Mouse (Mus musculus) intestine, postnatal 0 days (tissue): ENCODE measurements around the gene Hsph1. TPM values are rescaled to one million over a fixed set of nuclear protein-coding genes. Genes with fewer than 3 reads are reported as not detected.

ENCODE experiments used
- ATAC-seq: fragments of 200-750 bp; cut with Nextera tagmentation; 2 replicates; pipeline ENCODE4 v1.8.0; 2017; ENCODE audit warnings: mild to moderate bottlenecking, moderate TSS enrichment, moderate library complexity
- H3K27ac ChIP-seq: fragments of 300-500 bp; sonication (generic); 2 replicates; pipeline ENCODE4 v1.5.1; 2014; ENCODE audit warnings: mild to moderate bottlenecking, low read depth, low read length, moderate library complexity
- H3K27me3 ChIP-seq: fragments of 300-500 bp; sonication (generic); replicated peaks from 2 replicates; pipeline ENCODE4 v1.6.1; 2014; ENCODE audit warnings: low read length, mixed read lengths; ENCODE audit not compliant: control insufficient read depth, insufficient read depth
- H3K36me3 ChIP-seq: fragments of 300-500 bp; sonication (generic); 2 replicates; pipeline ENCODE4 v1.6.1; 2014; ENCODE audit warnings: mild to moderate bottlenecking, moderate library complexity; ENCODE audit not compliant: control insufficient read depth, insufficient read depth
- H3K4me1 ChIP-seq: fragments of 300-500 bp; sonication (generic); replicated peaks from 2 replicates; pipeline ENCODE4 v1.6.1; 2014; ENCODE audit warnings: antibody characterized with exemption, low read length, mixed read lengths; ENCODE audit not compliant: control insufficient read depth, insufficient read depth
- H3K4me2 ChIP-seq: fragments of 300-500 bp; sonication (generic); replicated peaks from 2 replicates; pipeline ENCODE4 v1.6.1; 2014; ENCODE audit warnings: low read depth, mild to moderate bottlenecking, moderate library complexity
- H3K4me3 ChIP-seq: fragments of 300-500 bp; sonication (generic); 2 replicates; pipeline ENCODE4 v1.5.1; 2014; ENCODE audit warnings: low read depth, low read length
- H3K9ac ChIP-seq: fragments of 300-500 bp; sonication (generic); 2 replicates; pipeline ENCODE4 v1.6.1; 2014; ENCODE audit warnings: mild to moderate bottlenecking, low read depth, low read length
- H3K9me3 ChIP-seq: fragments of 300-500 bp; sonication (generic); 2 replicates; pipeline ENCODE4 v1.6.1; 2016; ENCODE audit warnings: mixed run types; ENCODE audit not compliant: control insufficient read depth
- CTCF ChIP-seq: sonication (generic); IDR thresholded peaks from 2 replicates; pipeline ENCODE4 v1.5.1; 2016; ENCODE audit warnings: low read depth, mild to moderate bottlenecking, control low read depth, antibody characterized with exemption, moderate library complexity
- WGBS: fragments of 180-500 bp; shearing (Covaris S2); extraction: QIAGEN DNeasy Blood & Tissue Kit; methylation state at CpG from one replicate; pipeline ENCODE4 v1.1.7; 2014; 5-methylcytosine and 5-hydroxymethylcytosine counted together
- polyA plus RNA-seq: library from polyadenylated mRNA; unstranded; fragments of >200 nt; fragmentation: Nextera tagmentation; extraction: Ambion mirVana; gene quantifications from 2 replicates; pipeline ENCODE4 v1.2.1, GENCODE M21; 2015

Hsph1 gene
- polyA plus RNA-seq, 1 experiment from 2014 or later = 9.0 TPM

GRCm38 (mm10) chr5:149616138-149616537, 20.0 kb downstream of the Hsph1 start:
- H3K9ac ChIP-seq = no peak overlapping the region
- TF ChIP-seq CTCF = no peak
- no peak overlapping the region for H3K27ac ChIP-seq
- no peaks in the 10 kb centered on the region for H3K27me3 ChIP-seq
- no peaks in the 10 kb centered on the region for H3K4me1 ChIP-seq
- peaks cover 53% of the 10 kb centered on the region for H3K36me3 ChIP-seq
- no peak overlapping the region for H3K4me3 ChIP-seq
- no peaks in the 10 kb centered on the region for H3K9me3 ChIP-seq
- no peak for ATAC-seq
- H3K4me2 ChIP-seq = no peak overlapping the region
- 50% methylated on average over 1 of the region's 1 CpGs for WGBS

- H3K27ac ChIP-seq = no peak overlapping the region
- no peaks in the 10 kb centered on the region for H3K9me3 ChIP-seq
- TF ChIP-seq CTCF = no peak
- peaks cover 23% of the 10 kb centered on the region for H3K36me3 ChIP-seq
- ATAC-seq = no peak
- H3K4me3 ChIP-seq = no peak overlapping the region
- no peak overlapping the region for H3K9ac ChIP-seq
- H3K4me2 ChIP-seq = no peak overlapping the region
- H3K4me1 ChIP-seq = no peaks in the 10 kb centered on the region
- H3K27me3 ChIP-seq = no peaks in the 10 kb centered on the region
- 54% methylated on average over 10 of the region's 10 CpGs for WGBS
Measured at GRCm38 (mm10) chr5:149612740-149613139, 23.4 kb downstream of the Hsph1 start.

GRCm38 (mm10) chr5:149612165-149612518, 24.0 kb downstream of the Hsph1 start:
- no peaks in the 10 kb centered on the region for H3K27me3 ChIP-seq
- no peak overlapping the region for H3K4me2 ChIP-seq
- H3K9me3 ChIP-seq = no peaks in the 10 kb centered on the region
- peaks cover 17% of the 10 kb centered on the region for H3K36me3 ChIP-seq
- no peak overlapping the region for H3K9ac ChIP-seq
- no peak overlapping the region for H3K4me3 ChIP-seq
- no peak for ATAC-seq
- TF ChIP-seq CTCF = no peak
- 84% methylated on average over 3 of the region's 3 CpGs for WGBS
- H3K27ac ChIP-seq = no peak overlapping the region
- H3K4me1 ChIP-seq = no peaks in the 10 kb centered on the region

GRCm38 (mm10) chr5:149611476-149612164, 24.6 kb downstream of the Hsph1 start:
- H3K4me2 ChIP-seq = no peak overlapping the region
- H3K36me3 ChIP-seq = peaks cover 12% of the 10 kb centered on the region
- H3K4me3 ChIP-seq = no peak overlapping the region
- ATAC-seq = no peak
- no peaks in the 10 kb centered on the region for H3K9me3 ChIP-seq
- H3K4me1 ChIP-seq = no peaks in the 10 kb centered on the region
- no peak overlapping the region for H3K27ac ChIP-seq
- WGBS = 56% methylated on average over 16 of the region's 16 CpGs
- H3K9ac ChIP-seq = no peak overlapping the region
- no peak for TF ChIP-seq CTCF
- H3K27me3 ChIP-seq = no peaks in the 10 kb centered on the region

- WGBS = 80% methylated on average over 8 of the region's 8 CpGs
- no peak overlapping the region for H3K9ac ChIP-seq
- no peaks in the 10 kb centered on the region for H3K36me3 ChIP-seq
- no peaks in the 10 kb centered on the region for H3K27me3 ChIP-seq
- no peak overlapping the region for H3K4me3 ChIP-seq
- ATAC-seq = no peak
- H3K4me2 ChIP-seq = no peak overlapping the region
- H3K4me1 ChIP-seq = no peaks in the 10 kb centered on the region
- H3K27ac ChIP-seq = no peak overlapping the region
- TF ChIP-seq CTCF = no peak
- no peaks in the 10 kb centered on the region for H3K9me3 ChIP-seq
Measured at GRCm38 (mm10) chr5:149607083-149607720, 29.0 kb downstream of the Hsph1 start.

GRCm38 (mm10) chr5:149603241-149603640, 32.9 kb downstream of the Hsph1 start:
- 64% methylated on average over 3 of the region's 3 CpGs for whole genome bisulfite sequencing

More at GRCm38 (mm10) chr5:149603241-149603640, 32.9 kb downstream of the Hsph1 start:
- no peak overlapping the region for H3K4me3 ChIP-seq
- H3K9me3 ChIP-seq = no peaks in the 10 kb centered on the region
- no peak for ATAC-seq
- H3K27me3 ChIP-seq = no peaks in the 10 kb centered on the region
- no peaks in the 10 kb centered on the region for H3K36me3 ChIP-seq
- H3K4me2 ChIP-seq = no peak overlapping the region
- H3K9ac ChIP-seq = no peak overlapping the region
- TF ChIP-seq CTCF = no peak
- no peaks in the 10 kb centered on the region for H3K4me1 ChIP-seq
- H3K27ac ChIP-seq = no peak overlapping the region
